Mouse (Mus musculus): Measurements from ENCODE around the gene Chga.

Chga gene

DNA sequence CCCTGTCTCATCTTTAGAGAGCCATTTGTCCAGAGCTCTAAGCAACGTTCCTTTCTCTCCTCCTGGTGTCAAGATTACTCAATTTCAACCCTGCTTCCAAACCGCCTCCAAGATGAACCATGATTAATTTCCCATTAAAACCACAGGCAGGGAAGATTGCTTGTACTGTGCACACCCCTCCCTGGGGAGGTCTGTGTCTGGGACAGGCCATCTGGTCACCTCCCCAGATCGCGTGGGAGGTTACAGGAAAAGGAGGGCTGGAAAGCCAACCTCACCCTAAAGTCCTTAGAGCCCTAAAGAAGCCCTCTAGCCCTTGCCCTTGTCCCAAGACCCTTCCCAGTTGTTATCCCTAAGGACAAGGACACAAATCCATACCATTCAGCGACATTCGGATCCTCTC, 45.6 kb downstream of the Chga start:
- peak; percentile 71 for DNase-seq (ENCODE audit: low spot score)

DNA sequence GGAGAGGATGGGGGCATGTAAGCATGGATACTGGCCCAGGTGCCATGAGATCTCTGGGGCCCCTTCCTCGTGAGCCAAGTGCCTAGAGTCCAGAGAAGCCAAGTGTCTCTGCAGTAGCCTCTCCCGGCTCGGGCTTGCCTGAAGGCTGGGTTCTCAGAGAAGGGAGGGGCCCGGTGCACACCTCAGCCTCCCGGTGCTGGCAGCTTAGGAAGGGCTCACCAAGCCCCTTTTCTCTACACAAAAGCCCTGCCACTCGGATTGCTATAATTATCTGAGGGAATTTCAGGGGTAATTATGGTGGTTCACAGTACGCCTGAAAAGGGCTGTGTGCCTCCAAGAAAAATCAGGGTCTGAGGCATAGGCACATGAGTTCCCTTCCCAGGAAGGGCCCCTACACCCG, 47.1 kb downstream of the Chga start:
- no peak for DNase-seq (ENCODE audit: low spot score)

DNA sequence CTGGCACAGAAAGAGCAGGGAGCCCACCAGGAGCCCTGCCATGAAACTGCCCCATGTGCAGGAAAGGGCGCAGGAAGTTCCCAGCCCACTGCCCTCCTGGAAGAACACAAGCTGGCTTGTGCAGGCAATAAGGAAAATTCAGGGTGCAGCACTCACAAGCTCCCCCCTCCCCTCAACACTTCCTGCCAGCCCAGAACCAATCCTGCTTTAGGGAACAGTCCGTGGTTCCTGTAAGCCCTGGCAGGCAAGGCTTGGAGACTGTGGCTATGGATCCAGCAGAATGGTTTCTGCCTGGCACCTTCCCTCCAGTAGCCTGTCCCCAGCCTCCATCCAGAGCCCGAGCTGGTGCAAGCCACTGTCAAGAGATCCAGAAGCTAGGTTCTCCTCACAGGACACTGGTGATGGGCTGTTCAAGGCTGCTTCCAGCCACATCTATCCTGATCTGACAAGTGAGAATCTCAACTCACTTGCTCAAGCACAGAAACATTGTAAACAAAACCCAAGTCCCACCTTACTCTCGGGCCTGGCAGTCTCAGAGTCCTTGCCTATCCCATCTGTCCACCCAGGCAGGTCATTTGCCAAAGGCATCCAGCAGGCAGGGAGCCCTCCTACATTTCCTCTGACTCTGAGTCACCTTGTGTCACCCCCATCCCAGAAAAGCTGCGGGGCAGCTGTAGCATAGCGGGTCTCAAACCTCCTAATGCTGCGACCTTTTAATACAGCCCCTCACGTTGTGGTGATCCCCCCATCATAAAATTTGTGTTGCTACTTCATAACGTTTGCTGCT, 47.7 kb downstream of the Chga start:
- no peak for DNase-seq (ENCODE audit: low spot score)

DNA sequence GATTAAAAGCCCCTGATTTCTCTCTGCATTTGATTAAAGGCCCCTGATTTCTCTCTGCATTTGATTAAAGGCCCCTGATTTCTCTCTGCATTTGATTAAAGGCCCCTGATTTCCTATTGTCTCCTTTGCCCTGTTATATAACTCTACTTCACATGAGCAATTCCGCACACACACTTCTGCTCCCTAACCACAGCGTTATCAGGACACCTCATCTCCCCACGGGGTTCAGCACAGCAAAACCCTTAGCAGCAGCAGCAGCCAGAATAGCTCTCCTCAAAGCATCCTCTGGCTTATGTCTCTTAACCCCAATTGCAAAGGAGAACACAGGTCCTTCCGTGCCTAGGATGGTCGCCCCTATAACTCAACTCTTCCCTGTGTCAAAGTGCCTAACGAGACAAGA, 50.8 kb downstream of the Chga start:
- no peak for DNase-seq (ENCODE audit: low spot score)

DNA sequence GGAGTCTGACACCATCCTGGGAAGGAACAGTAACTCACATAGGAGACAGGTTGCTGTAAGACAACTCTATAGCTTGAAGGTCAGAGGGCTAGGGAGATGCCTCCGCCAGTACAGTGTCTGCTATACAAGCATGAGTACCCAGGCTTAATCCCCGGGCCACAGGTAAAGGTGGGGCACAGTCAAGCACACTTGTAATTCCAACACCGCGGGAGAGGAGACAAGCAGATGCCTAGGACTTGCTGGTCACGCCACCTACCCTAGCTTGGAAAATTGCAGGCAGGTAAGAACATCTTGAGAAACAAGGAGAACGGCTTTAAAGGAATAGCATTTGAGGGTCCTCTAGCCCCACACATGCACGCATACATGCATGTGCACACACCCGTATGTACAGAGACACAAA, 52.3 kb downstream of the Chga start:
- DNase-seq (ENCODE audit: low spot score): no peak

DNA sequence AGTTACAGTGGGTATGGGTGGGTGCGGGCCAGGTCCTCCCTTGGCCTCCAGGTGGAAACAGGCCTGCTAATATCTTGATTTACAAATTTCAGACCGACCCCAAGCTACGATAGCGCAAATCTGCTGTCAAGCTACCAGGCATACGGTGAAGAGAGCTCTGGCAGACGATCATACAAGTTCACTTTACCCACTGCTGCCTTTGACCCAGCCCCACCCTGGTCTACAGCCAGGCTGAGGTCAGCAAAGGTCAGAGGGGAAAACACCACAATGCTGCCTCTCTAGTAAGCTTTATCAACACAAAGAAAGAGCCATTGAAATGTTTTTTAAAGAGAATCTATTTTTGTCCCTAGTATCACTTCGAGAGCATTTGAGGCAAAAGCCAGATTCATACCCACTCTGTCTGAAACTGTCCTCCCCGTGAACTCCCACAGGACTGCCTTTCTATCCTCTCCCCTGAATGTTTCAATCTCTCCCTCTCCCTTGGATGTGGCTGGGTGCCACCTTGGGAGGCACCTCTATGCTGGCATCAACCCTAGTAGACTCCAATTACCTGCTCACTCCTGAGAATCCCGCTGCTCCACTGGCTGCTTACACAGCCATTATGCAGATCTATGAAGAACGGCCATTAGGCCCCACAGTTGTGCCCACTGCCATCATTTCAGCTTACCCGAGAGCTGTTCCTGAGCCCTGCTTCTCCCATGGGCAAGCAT, 53.2 kb downstream of the Chga start:
- no peak for DNase-seq (ENCODE audit: low spot score)

DNA sequence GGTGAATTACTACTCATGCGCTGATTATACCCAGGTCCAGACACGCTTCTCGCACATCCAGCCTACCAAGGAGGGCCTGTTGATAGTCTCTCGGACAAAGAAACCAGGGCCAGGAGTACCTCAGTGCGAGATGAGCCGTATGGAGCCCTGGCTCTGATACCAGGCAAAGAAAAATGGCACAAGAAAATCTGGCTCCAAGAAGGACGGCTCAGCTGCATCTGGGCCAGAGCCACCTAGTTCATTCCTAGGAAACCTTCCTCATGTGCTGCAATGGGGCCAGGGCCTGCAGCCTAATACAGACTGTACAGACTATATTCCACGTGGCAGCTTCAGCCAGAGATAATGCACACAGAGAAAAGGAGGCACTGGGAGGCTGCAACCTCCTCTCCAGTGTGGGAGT, 56.2 kb downstream of the Chga start:
- no peak for DNase-seq (ENCODE audit: low spot score)

DNA sequence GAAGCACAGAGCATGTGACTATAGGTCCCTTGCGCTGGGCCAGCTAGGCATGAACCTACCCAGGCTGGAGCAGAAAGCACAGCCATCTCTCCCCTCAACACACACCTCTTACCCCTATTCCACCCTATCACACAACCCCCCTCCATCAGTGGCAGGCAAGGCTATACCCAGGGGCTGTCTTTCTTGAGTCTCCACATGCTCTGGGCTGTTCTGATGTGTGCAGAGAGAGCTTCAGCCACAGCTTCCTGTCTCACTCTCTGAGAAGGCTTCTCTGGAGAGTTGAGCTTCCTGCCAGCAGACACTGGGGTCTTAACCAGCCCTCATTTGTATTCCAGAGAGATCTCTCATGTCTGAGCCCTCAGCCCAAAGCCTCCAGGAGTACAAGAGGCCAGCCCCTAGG, 57.7 kb downstream of the Chga start:
- DNase-seq (ENCODE audit: low spot score): no peak

DNA sequence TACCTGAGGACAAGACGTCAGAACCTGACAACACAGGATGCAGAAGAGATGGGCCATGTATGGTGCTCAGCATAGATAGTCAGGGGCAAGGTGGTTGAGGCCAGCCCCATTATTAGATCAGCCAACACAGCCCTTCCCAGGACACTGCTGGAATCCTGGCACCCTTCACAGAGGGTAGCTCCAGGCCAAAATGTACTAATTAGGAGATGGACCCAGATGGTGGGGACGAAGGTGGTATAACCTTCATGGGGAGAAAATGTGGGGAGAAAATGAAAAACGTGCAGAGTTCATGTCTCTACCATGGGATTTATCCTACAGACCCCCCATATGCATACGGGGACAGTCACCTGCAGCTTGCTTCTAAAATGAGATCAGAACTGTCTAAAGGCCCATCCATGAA, 58.6 kb downstream of the Chga start:
- DNase-seq (ENCODE audit: low spot score): no peak

Measured in MN1 (cell line).